Mouse (Mus musculus) heart, adult 9 months (tissue): ENCODE data around the gene Sppl3.
A peak's percentile ranks its signal among the peaks of the same experiment; 100 is the strongest.

Experiments
- DNase-seq, 2 experiments: peaks; one replicate each; pipeline ENCODE4 v3.0.0; 2022; ENCODE audit warnings: low spot score in 2 of 2

Gene Sppl3

GRCm38 (mm10) chr5:115010577-115011216 is at the start of gene Sppl3:
Gene Sppl3 (plus strand): TSS chr5:115011137.
- DNase-seq: peak; percentile 93

- no peak for DNase-seq
These were observed 49.2 kb upstream of the Sppl3 start for GRCm38 (mm10) chr5:114961590-114962360.

- no peak for DNase-seq
These were observed 46.5 kb upstream of the Sppl3 start for GRCm38 (mm10) chr5:114964315-114964966.

- DNase-seq: no peak
These were observed 45.7 kb upstream of the Sppl3 start for GRCm38 (mm10) chr5:114964967-114965898.

- no peak for DNase-seq
These were observed 43.2 kb upstream of the Sppl3 start for GRCm38 (mm10) chr5:114967523-114968268.

- DNase-seq: no peak
These were observed 42.3 kb upstream of the Sppl3 start for GRCm38 (mm10) chr5:114968651-114969050.

GRCm38 (mm10) chr5:114969064-114969463 is 41.9 kb upstream of the Sppl3 start:
- DNase-seq: no peak

GRCm38 (mm10) chr5:114969609-114970215 is 41.2 kb upstream of the Sppl3 start:
- no peak for DNase-seq

- no peak for DNase-seq
These were observed 40.1 kb upstream of the Sppl3 start, which contains the start of gene Hnf1a for GRCm38 (mm10) chr5:114970824-114971227. Gene Hnf1a (minus strand): TSS chr5:114971094.

GRCm38 (mm10) chr5:114972201-114972600 is 38.7 kb upstream of the Sppl3 start:
- no peak for DNase-seq

- DNase-seq: no peak
These were observed 37.8 kb upstream of the Sppl3 start for GRCm38 (mm10) chr5:114973131-114973530.

GRCm38 (mm10) chr5:114976935-114977334 is 34.0 kb upstream of the Sppl3 start:
- DNase-seq: no peak

GRCm38 (mm10) chr5:114978473-114978872 is 32.5 kb upstream of the Sppl3 start:
- no peak for DNase-seq

GRCm38 (mm10) chr5:114978888-114979249 is 32.1 kb upstream of the Sppl3 start:
- no peak for DNase-seq

- peak; percentile 50 to 73 for DNase-seq
These were observed 31.5 kb upstream of the Sppl3 start for GRCm38 (mm10) chr5:114979250-114980121.

GRCm38 (mm10) chr5:114980122-114980748 is 30.7 kb upstream of the Sppl3 start:
- DNase-seq: peak in 1 of 2 experiments; percentile 23

- DNase-seq: no peak
These were observed 28.9 kb upstream of the Sppl3 start for GRCm38 (mm10) chr5:114982001-114982400.

GRCm38 (mm10) chr5:114985074-114985473 is 25.9 kb upstream of the Sppl3 start:
- no peak for DNase-seq

GRCm38 (mm10) chr5:114996447-114996846 is 14.5 kb upstream of the Sppl3 start:
- DNase-seq: no peak
